Mouse (Mus musculus): ENCODE measurements around the gene Tcp11. TPM values are rescaled to one million over a fixed set of nuclear protein-coding genes. Genes with fewer than 3 reads are reported as not detected.

The Tcp11 gene
- polyA plus RNA-seq, 1 experiment from 2014 or later, result 1.9 TPM

- Histone ChIP-seq H3K9ac (peak overlapping the region; percentile 57; the same call in 1 of the 2 replicates), H3K27ac (peak overlapping the region; percentile 48), H3K36me3 (peaks cover 53% of the 10 kb centered on the region), H3K27me3 (no peaks in the 10 kb centered on the region), H3K4me1 (peaks cover 32% of the 10 kb centered on the region), H3K4me3 (no peak overlapping the region), H3K9me3 (no peaks in the 10 kb centered on the region), H3K4me2 (replicated peaks) (no peak overlapping the region)
- WGBS, result 53% methylated on average over 7 of the region's 7 CpGs
- peak; percentile 35; the same call in 1 of the 2 replicates for ATAC-seq (ENCODE audit: low FRiP score, low read depth)
Observed at GRCm38 (mm10) chr17:28061472-28061871, 19.0 kb downstream of the Tcp11 start.

- peak overlapping the region; percentile 48 for H3K27ac ChIP-seq
- H3K9me3 ChIP-seq, result no peaks in the 10 kb centered on the region
- H3K4me1 ChIP-seq, result peaks cover 32% of the 10 kb centered on the region
- peak overlapping the region; percentile 57 for H3K9ac ChIP-seq
- peaks cover 60% of the 10 kb centered on the region for H3K36me3 ChIP-seq
- no peak; the same call in 1 of the 2 replicates for ATAC-seq (ENCODE audit: low FRiP score, low read depth)
- no peak overlapping the region for H3K4me2 ChIP-seq (replicated peaks)
- no peak overlapping the region for H3K4me3 ChIP-seq
- H3K27me3 ChIP-seq, result no peaks in the 10 kb centered on the region
- WGBS, result 52% methylated on average over 11 of the region's 11 CpGs
Observed at GRCm38 (mm10) chr17:28060681-28061080, 19.8 kb downstream of the Tcp11 start.

GRCm38 (mm10) chr17:28058346-28058745 is 22.1 kb downstream of the Tcp11 start:
- no peak overlapping the region for H3K4me2 ChIP-seq (replicated peaks)
- H3K4me1 ChIP-seq, result peaks cover 28% of the 10 kb centered on the region
- H3K27ac ChIP-seq, result no peak overlapping the region
- 89% methylated on average over 13 of the region's 13 CpGs for WGBS
- peaks cover 79% of the 10 kb centered on the region for H3K36me3 ChIP-seq
- no peak overlapping the region for H3K4me3 ChIP-seq
- no peak for ATAC-seq (ENCODE audit: low FRiP score, low read depth)
- H3K9ac ChIP-seq, result no peak overlapping the region
- H3K27me3 ChIP-seq, result no peaks in the 10 kb centered on the region
- no peaks in the 10 kb centered on the region for H3K9me3 ChIP-seq

- no peak overlapping the region for H3K9ac ChIP-seq
- peaks cover 92% of the 10 kb centered on the region for H3K36me3 ChIP-seq
- no peak for ATAC-seq (ENCODE audit: low FRiP score, low read depth)
Observed at GRCm38 (mm10) chr17:28052293-28052863, 28.1 kb downstream of the Tcp11 start.

GRCm38 (mm10) chr17:28050210-28050609 is 30.2 kb downstream of the Tcp11 start:
- Histone ChIP-seq H3K27me3 (no peaks in the 10 kb centered on the region), H3K4me2 (replicated peaks) (no peak overlapping the region), H3K36me3 (peaks cover 89% of the 10 kb centered on the region), H3K4me3 (no peak overlapping the region), H3K9ac (no peak overlapping the region), H3K4me1 (no peaks in the 10 kb centered on the region), H3K27ac (no peak overlapping the region), H3K9me3 (no peaks in the 10 kb centered on the region)
- no peak for ATAC-seq (ENCODE audit: low FRiP score, low read depth)
- WGBS, result 92% methylated on average over 8 of the region's 8 CpGs

More at GRCm38 (mm10) chr17:28052293-28052863, 28.1 kb downstream of the Tcp11 start:
- no peaks in the 10 kb centered on the region for H3K4me1 ChIP-seq
- H3K27ac ChIP-seq, result no peak overlapping the region
- no peaks in the 10 kb centered on the region for H3K27me3 ChIP-seq
- H3K4me3 ChIP-seq, result no peak overlapping the region
- no peaks in the 10 kb centered on the region for H3K9me3 ChIP-seq
- 85% methylated on average over 21 of the region's 21 CpGs for WGBS
- no peak overlapping the region for H3K4me2 ChIP-seq (replicated peaks)

GRCm38 (mm10) chr17:28048425-28048824 is 32.0 kb downstream of the Tcp11 start:
- Histone ChIP-seq H3K27me3 (no peaks in the 10 kb centered on the region), H3K4me1 (no peaks in the 10 kb centered on the region), H3K4me2 (replicated peaks) (no peak overlapping the region), H3K9ac (no peak overlapping the region), H3K27ac (no peak overlapping the region), H3K4me3 (no peak overlapping the region), H3K9me3 (no peaks in the 10 kb centered on the region), H3K36me3 (peaks cover 73% of the 10 kb centered on the region)
- WGBS, result 52% methylated on average over 4 of the region's 4 CpGs
- ATAC-seq (ENCODE audit: low FRiP score, low read depth), result peak; percentile 68; the same call in 1 of the 2 replicates

- Histone ChIP-seq H3K9me3 (no peaks in the 10 kb centered on the region), H3K4me1 (peaks cover 6% of the 10 kb centered on the region; the same call in 1 of the 2 replicates), H3K4me2 (replicated peaks) (no peak overlapping the region), H3K4me3 (no peak overlapping the region), H3K9ac (no peak overlapping the region), H3K36me3 (peaks cover 73% of the 10 kb centered on the region), H3K27ac (no peak overlapping the region), H3K27me3 (no peaks in the 10 kb centered on the region)
- 81% methylated on average over 5 of the region's 5 CpGs for WGBS
- ATAC-seq (ENCODE audit: low FRiP score, low read depth), result no peak
Observed at GRCm38 (mm10) chr17:28047520-28047919, 32.9 kb downstream of the Tcp11 start.

- no peak overlapping the region for H3K27ac ChIP-seq
Observed at GRCm38 (mm10) chr17:28047017-28047416, 33.4 kb downstream of the Tcp11 start.

GRCm38 (mm10) chr17:28042299-28042771 is 38.1 kb downstream of the Tcp11 start:
- H3K4me3 ChIP-seq, result no peak overlapping the region
- H3K4me1 ChIP-seq, result peaks cover 27% of the 10 kb centered on the region
- H3K36me3 ChIP-seq, result peaks cover 64% of the 10 kb centered on the region
- H3K27ac ChIP-seq, result no peak overlapping the region; the same call in 1 of the 2 replicates
- peak; percentile 66 for ATAC-seq (ENCODE audit: low FRiP score, low read depth)
- 52% methylated on average over 23 of the region's 23 CpGs for WGBS
- no peak overlapping the region for H3K9ac ChIP-seq
- H3K9me3 ChIP-seq, result no peaks in the 10 kb centered on the region
- H3K27me3 ChIP-seq, result no peaks in the 10 kb centered on the region
- 0 out of 2 replicates have a peak overlapping the region, but pooled peaks have one; percentile 3 for H3K4me2 ChIP-seq (replicated peaks)

More at GRCm38 (mm10) chr17:28047017-28047416, 33.4 kb downstream of the Tcp11 start:
- peaks cover 72% of the 10 kb centered on the region for H3K36me3 ChIP-seq
- ATAC-seq (ENCODE audit: low FRiP score, low read depth), result no peak
- WGBS, result 94% methylated on average over 5 of the region's 5 CpGs
- H3K4me1 ChIP-seq, result peaks cover 11% of the 10 kb centered on the region; the same call in 1 of the 2 replicates
- H3K4me3 ChIP-seq, result no peak overlapping the region
- H3K9ac ChIP-seq, result no peak overlapping the region
- H3K9me3 ChIP-seq, result no peaks in the 10 kb centered on the region
- no peak overlapping the region for H3K4me2 ChIP-seq (replicated peaks)
- no peaks in the 10 kb centered on the region for H3K27me3 ChIP-seq

GRCm38 (mm10) chr17:28041298-28041697 is 39.1 kb downstream of the Tcp11 start:
- Histone ChIP-seq H3K36me3 (peaks cover 54% of the 10 kb centered on the region), H3K4me2 (replicated peaks) (no peak overlapping the region; the same call in 1 of the 2 replicates)
- no peak for ATAC-seq (ENCODE audit: low FRiP score, low read depth)

GRCm38 (mm10) chr17:28040620-28041019 is 39.8 kb downstream of the Tcp11 start:
- Histone ChIP-seq H3K4me1 (peaks cover 36% of the 10 kb centered on the region), H3K4me3 (no peak overlapping the region), H3K27me3 (no peaks in the 10 kb centered on the region), H3K9ac (no peak overlapping the region), H3K27ac (peak overlapping the region; percentile 22; the same call in 1 of the 2 replicates), H3K36me3 (peaks cover 54% of the 10 kb centered on the region), H3K9me3 (no peaks in the 10 kb centered on the region), H3K4me2 (replicated peaks) (no peak overlapping the region; the same call in 1 of the 2 replicates)
- ATAC-seq (ENCODE audit: low FRiP score, low read depth), result no peak
- WGBS, result 46% methylated on average over 16 of the region's 16 CpGs

More at GRCm38 (mm10) chr17:28041298-28041697, 39.1 kb downstream of the Tcp11 start:
- no peak overlapping the region for H3K4me3 ChIP-seq
- no peak overlapping the region for H3K27ac ChIP-seq
- no peaks in the 10 kb centered on the region for H3K9me3 ChIP-seq
- no peak overlapping the region for H3K9ac ChIP-seq
- peaks cover 36% of the 10 kb centered on the region for H3K4me1 ChIP-seq
- 95% methylated on average over 13 of the region's 13 CpGs for whole genome bisulfite sequencing
- no peaks in the 10 kb centered on the region for H3K27me3 ChIP-seq

- Histone ChIP-seq H3K27me3 (no peaks in the 10 kb centered on the region), H3K27ac (no peak overlapping the region), H3K9me3 (no peaks in the 10 kb centered on the region), H3K9ac (no peak overlapping the region), H3K4me2 (replicated peaks) (no peak overlapping the region), H3K4me1 (peaks cover 32% of the 10 kb centered on the region), H3K36me3 (peaks cover 40% of the 10 kb centered on the region), H3K4me3 (no peak overlapping the region)
- ATAC-seq (ENCODE audit: low FRiP score, low read depth), result peak; percentile 65
- 59% methylated on average over 14 of the region's 14 CpGs for WGBS
Observed at GRCm38 (mm10) chr17:28036813-28037756, 43.4 kb downstream of the Tcp11 start.

Measured in limb, embryonic 13.5 days (tissue).